Mouse (Mus musculus) gastrocnemius, adult 18-20 months (tissue): ENCODE results near the gene Dgkq. TPM values are rescaled to one million over a fixed set of nuclear protein-coding genes. Genes with fewer than 3 reads are reported as not detected.

Experiments used
- DNase-seq: peaks from one replicate; pipeline ENCODE4 v3.0.0; 2021; ENCODE audit warnings: low spot score
- long read RNA-seq, 2 experiments: library from polyadenylated mRNA; stranded (forward); transcript quantifications; one replicate each; pipeline ENCODE4 v2.0.0; 2021
- total RNA-seq, 2 experiments: library from RNA; stranded (reverse); gene quantifications; 2 replicates each; pipeline ENCODE4 v1.2.3; 2021

Gene Dgkq
- total RNA-seq = 1 to 10 TPM; 2.4 to 3.9 TPM
- long read RNA-seq, experiment 1, full-length matches to known transcripts = 1 of 1 reads
- long read RNA-seq, experiment 1, partial matches to known transcripts = 0 of 1 reads
- long read RNA-seq, experiment 1, other reads (novel, unspliced or antisense) = 0 of 1 reads
- long read RNA-seq, experiment 2 = 0 reads

- peak; percentile 93 for DNase-seq
These were observed at the start of gene Dgkq for GRCm38 (mm10) chr5:108668977-108669936. Gene Dgkq (minus strand): TSS chr5:108669672.

GRCm38 (mm10) chr5:108718051-108718450 is 48.6 kb upstream of the Dgkq start:
- no peak for DNase-seq

GRCm38 (mm10) chr5:108715974-108716373 is 46.5 kb upstream of the Dgkq start:
- DNase-seq = no peak

GRCm38 (mm10) chr5:108714149-108714548 is 44.7 kb upstream of the Dgkq start:
- no peak for DNase-seq

GRCm38 (mm10) chr5:108713691-108714090 is 44.2 kb upstream of the Dgkq start:
- no peak for DNase-seq

GRCm38 (mm10) chr5:108713096-108713495 is 43.6 kb upstream of the Dgkq start:
- no peak for DNase-seq

- no peak for DNase-seq
These were observed 42.5 kb upstream of the Dgkq start for GRCm38 (mm10) chr5:108711968-108712367.

GRCm38 (mm10) chr5:108708981-108709731 is 39.7 kb upstream of the Dgkq start:
- no peak for DNase-seq

- DNase-seq = no peak
These were observed 38.9 kb upstream of the Dgkq start for GRCm38 (mm10) chr5:108708419-108708818.

- no peak for DNase-seq
These were observed 38.3 kb upstream of the Dgkq start for GRCm38 (mm10) chr5:108707758-108708157.

GRCm38 (mm10) chr5:108703754-108704626 is 34.5 kb upstream of the Dgkq start:
- DNase-seq = no peak

- DNase-seq = no peak
These were observed 32.0 kb upstream of the Dgkq start for GRCm38 (mm10) chr5:108701341-108702021.

- no peak for DNase-seq
These were observed 30.9 kb upstream of the Dgkq start for GRCm38 (mm10) chr5:108700346-108700745.

GRCm38 (mm10) chr5:108697341-108697753 is 27.9 kb upstream of the Dgkq start:
- DNase-seq = no peak

- no peak for DNase-seq
These were observed 27.1 kb upstream of the Dgkq start for GRCm38 (mm10) chr5:108696542-108696941.

GRCm38 (mm10) chr5:108695861-108696260 is 26.4 kb upstream of the Dgkq start:
- DNase-seq = no peak

GRCm38 (mm10) chr5:108694352-108695261 is 25.1 kb upstream of the Dgkq start:
- DNase-seq = no peak

- DNase-seq = peak; percentile 84
These were observed 24.4 kb upstream of the Dgkq start for GRCm38 (mm10) chr5:108693872-108694288.

- peak; percentile 50 for DNase-seq
These were observed 22.8 kb upstream of the Dgkq start, which contains the start of gene Fgfrl1 for GRCm38 (mm10) chr5:108692271-108692670. Gene Fgfrl1 (plus strand): TSS chr5:108692382.
